Mouse (Mus musculus): ENCODE results near the gene Sugct. TPM values are rescaled to one million over a fixed set of nuclear protein-coding genes. Genes with fewer than 3 reads are reported as not detected.

Gene Sugct
- polyA plus RNA-seq, 1 experiment = 0.18 TPM

DNA sequence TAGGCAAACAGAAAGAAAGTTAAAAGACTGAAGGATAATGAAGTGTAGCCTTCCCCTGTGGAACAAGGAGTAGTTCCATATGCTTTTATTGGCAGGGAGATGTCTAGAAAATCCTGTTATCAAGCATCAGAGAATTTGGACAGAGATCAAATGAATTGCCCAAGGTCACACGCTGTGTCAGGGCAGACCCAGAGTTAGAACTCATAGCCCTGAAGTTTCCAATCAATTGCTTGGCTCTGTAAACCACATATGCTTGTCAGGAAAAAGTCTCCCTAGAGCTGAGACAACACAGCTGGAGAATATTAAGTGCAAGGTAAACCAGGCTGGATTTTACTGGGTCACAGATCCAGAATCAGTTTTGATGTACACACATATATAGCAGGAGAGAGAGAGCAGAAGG is 593.0 kb downstream of the Sugct start:
- no peak for TF ChIP-seq CTCF (IDR thresholded peaks at IDR 0.05; ENCODE audit: extremely low read depth, insufficient read depth, insufficient read length, insufficient replicate concordance)
- TF ChIP-seq POLR2A (IDR thresholded peaks at IDR 0.05; ENCODE audit: low read depth, low read length) = no peak
- H3K27me3 ChIP-seq (ENCODE audit: control insufficient read depth, insufficient read depth, low read length) = no peaks in the 10 kb centered on the region
- no peaks in the 10 kb centered on the region for H3K4me1 ChIP-seq (ENCODE audit: control insufficient read depth, insufficient read depth, insufficient read length)

DNA sequence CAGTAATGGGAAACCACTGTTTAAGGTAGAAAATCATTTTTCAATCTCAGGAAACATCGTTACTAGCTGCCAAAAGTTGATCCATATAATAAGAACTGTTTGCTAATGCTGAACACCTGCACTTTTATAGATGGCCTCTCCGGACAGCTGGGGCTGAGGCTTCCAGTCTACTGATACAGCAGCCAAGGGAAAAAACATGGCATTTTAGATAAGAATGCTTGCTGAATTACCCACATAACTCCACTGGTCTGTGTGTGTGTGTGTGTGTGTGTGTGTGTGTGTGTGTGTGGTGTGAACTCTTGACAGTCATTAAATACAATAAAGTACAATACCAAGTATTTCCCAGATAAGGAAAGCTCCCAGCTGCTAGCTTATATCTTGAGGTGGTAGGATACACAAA is 608.8 kb downstream of the Sugct start:
- TF ChIP-seq POLR2A (IDR thresholded peaks at IDR 0.05; ENCODE audit: low read depth, low read length) = no peak
- no peak for TF ChIP-seq CTCF (IDR thresholded peaks at IDR 0.05; ENCODE audit: extremely low read depth, insufficient read depth, insufficient read length, insufficient replicate concordance)
- Histone ChIP-seq H3K27ac (ENCODE audit: insufficient read depth, low read length) (no peak overlapping the region), H3K4me3 (ENCODE audit: extremely low read depth, insufficient read depth, insufficient read length) (no peak overlapping the region), H3K4me1 (ENCODE audit: control insufficient read depth, insufficient read depth, insufficient read length) (no peaks in the 10 kb centered on the region), H3K36me3 (ENCODE audit: control insufficient read depth, insufficient read depth, low read length) (no peaks in the 10 kb centered on the region), H3K27me3 (ENCODE audit: control insufficient read depth, insufficient read depth, low read length) (no peaks in the 10 kb centered on the region)
- WGBS = 66% methylated on average over 2 of the region's 2 CpGs
- DNase-seq (ENCODE audit: low read depth in 1 of 2, low spot score in 2 of 2) = no peak

More for the DNA sequence above, 593.0 kb downstream of the Sugct start:
- no peak for DNase-seq (ENCODE audit: low read depth in 1 of 2, low spot score in 2 of 2)
- no peak overlapping the region for H3K27ac ChIP-seq (ENCODE audit: insufficient read depth, low read length)
- WGBS = 81% methylated on average over 1 of the region's 1 CpGs
- no peaks in the 10 kb centered on the region for H3K36me3 ChIP-seq (ENCODE audit: control insufficient read depth, insufficient read depth, low read length)
- H3K4me3 ChIP-seq (ENCODE audit: extremely low read depth, insufficient read depth, insufficient read length) = no peak overlapping the region

DNA sequence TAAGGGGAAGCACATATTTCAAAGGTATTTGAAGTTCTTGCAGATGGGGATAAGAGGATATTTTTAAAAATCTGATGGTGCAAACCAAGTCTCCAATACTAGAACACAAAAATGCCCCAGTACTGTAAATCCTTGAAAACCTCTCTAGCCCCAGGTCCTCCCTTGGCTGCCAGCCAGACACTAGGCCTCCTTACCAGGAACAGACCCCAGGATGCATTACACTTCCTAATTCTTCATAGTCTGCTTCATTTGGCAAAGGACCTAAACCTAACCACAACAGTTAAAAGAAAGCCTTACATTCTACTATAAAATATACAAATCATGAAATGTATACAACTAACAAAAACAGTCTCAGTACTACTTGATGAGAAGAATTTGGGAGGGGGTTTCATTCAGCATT is 609.2 kb downstream of the Sugct start:
- TF ChIP-seq POLR2A (IDR thresholded peaks at IDR 0.05; ENCODE audit: low read depth, low read length) (no peak), CTCF (IDR thresholded peaks at IDR 0.05; ENCODE audit: extremely low read depth, insufficient read depth, insufficient read length, insufficient replicate concordance) (no peak)

DNA sequence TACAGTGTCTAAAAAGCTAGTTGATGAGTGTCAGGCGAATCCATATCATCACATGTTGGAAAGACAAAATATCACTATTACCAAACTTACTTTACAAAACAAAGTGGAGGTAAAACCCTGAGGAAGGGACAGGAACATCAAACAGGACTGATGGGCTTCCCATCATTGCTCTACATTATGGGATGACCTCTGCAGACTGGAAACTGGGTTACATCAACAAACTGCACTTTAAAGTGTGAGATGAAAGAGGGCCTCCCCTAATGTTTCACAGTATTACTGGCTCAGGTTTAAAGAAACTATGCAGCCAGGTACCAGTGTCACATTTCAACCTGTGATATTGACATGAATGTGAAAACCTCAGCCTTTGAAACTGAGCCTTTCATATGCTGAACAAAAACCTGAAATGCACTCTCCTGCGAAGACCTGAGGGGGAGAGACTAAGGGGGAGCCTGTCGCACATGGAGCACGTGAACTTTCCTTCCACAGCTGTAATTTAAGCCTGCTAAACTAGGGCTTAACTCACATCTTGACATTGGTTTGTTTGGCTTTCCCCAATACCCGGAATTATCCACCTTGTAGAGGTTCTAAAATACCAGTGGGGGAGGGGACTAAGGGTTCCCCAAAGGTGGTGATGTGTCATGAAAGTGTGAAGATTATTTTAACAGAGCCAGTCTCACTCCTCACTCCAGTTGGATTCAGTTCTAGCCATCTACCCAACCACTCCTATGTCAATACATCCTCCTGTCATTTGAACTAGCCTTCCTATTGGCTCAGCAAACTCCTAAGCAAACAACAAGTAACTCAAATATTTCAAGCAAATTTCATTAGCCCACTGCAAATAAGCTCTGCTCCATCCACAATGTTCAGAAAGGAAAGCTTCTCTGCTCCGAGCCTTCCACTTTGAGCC is 610.2 kb downstream of the Sugct start:
- H3K4me3 ChIP-seq (ENCODE audit: extremely low read depth, insufficient read depth, insufficient read length) = no peak overlapping the region
- H3K36me3 ChIP-seq (ENCODE audit: control insufficient read depth, insufficient read depth, low read length) = no peaks in the 10 kb centered on the region
- WGBS = 72% methylated on average over 6 of the region's 6 CpGs
- TF ChIP-seq POLR2A (IDR thresholded peaks at IDR 0.05; ENCODE audit: low read depth, low read length) = no peak
- no peak for TF ChIP-seq CTCF (IDR thresholded peaks at IDR 0.05; ENCODE audit: extremely low read depth, insufficient read depth, insufficient read length, insufficient replicate concordance)
- H3K4me1 ChIP-seq (ENCODE audit: control insufficient read depth, insufficient read depth, insufficient read length) = no peaks in the 10 kb centered on the region
- no peak for DNase-seq (ENCODE audit: low read depth in 1 of 2, low spot score in 2 of 2)
- H3K27ac ChIP-seq (ENCODE audit: insufficient read depth, low read length) = no peak overlapping the region
- H3K27me3 ChIP-seq (ENCODE audit: control insufficient read depth, insufficient read depth, low read length) = no peaks in the 10 kb centered on the region

More for the DNA sequence above, 609.2 kb downstream of the Sugct start:
- H3K4me1 ChIP-seq (ENCODE audit: control insufficient read depth, insufficient read depth, insufficient read length) = no peaks in the 10 kb centered on the region
- no peak for DNase-seq (ENCODE audit: low read depth in 1 of 2, low spot score in 2 of 2)
- no peak overlapping the region for H3K4me3 ChIP-seq (ENCODE audit: extremely low read depth, insufficient read depth, insufficient read length)
- H3K27me3 ChIP-seq (ENCODE audit: control insufficient read depth, insufficient read depth, low read length) = no peaks in the 10 kb centered on the region
- no peaks in the 10 kb centered on the region for H3K36me3 ChIP-seq (ENCODE audit: control insufficient read depth, insufficient read depth, low read length)
- no peak overlapping the region for H3K27ac ChIP-seq (ENCODE audit: insufficient read depth, low read length)

DNA sequence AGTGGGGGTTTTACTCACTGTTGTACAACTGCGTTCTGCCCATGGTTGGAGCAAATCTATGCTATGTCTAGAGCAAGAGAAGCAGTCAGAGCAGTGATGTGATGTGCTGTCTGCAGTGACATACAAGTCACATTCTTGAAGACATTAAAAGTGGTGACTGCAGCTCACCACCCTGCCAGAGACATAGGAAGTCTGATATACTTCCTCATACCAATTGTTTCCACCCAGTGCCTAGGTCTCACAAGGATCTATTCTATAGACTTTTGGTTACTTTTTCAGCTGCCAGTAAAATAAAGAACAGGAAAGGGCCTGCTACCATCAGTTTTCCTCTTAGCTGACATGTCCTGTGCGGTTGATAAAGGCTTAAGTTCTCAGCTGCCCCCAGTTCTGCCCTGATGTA is 613.7 kb downstream of the Sugct start:
- H3K27ac ChIP-seq (ENCODE audit: insufficient read depth, low read length) = no peak overlapping the region
- H3K4me3 ChIP-seq (ENCODE audit: extremely low read depth, insufficient read depth, insufficient read length) = no peak overlapping the region
- TF ChIP-seq CTCF (IDR thresholded peaks at IDR 0.05; ENCODE audit: extremely low read depth, insufficient read depth, insufficient read length, insufficient replicate concordance) = no peak
- H3K36me3 ChIP-seq (ENCODE audit: control insufficient read depth, insufficient read depth, low read length) = no peaks in the 10 kb centered on the region
- no peaks in the 10 kb centered on the region for H3K27me3 ChIP-seq (ENCODE audit: control insufficient read depth, insufficient read depth, low read length)
- no peak for DNase-seq (ENCODE audit: low read depth in 1 of 2, low spot score in 2 of 2)
- no peaks in the 10 kb centered on the region for H3K4me1 ChIP-seq (ENCODE audit: control insufficient read depth, insufficient read depth, insufficient read length)
- WGBS = 55% methylated on average over 2 of the region's 2 CpGs

DNA sequence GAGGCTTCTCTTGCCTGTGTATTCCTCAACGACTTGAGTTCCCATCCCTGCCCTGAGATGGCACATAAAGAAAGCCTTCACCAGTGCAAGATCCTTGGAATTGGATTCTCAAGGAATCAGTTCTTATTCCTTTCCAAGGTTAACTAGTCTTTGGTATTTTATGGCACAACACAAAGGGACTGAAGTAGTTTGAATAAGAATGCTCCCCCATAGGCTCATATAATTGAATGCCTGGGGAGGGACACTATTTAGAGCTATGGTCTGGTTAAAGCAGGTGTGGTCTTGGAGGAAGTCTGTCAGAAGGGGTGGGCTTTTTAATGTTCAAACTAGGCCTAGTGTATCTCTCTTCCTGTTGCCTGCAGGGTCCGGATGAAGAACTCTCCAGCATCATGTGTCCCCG is 629.8 kb downstream of the Sugct start:
- WGBS = 86% methylated on average over 3 of the region's 3 CpGs
- Histone ChIP-seq H3K36me3 (ENCODE audit: control insufficient read depth, insufficient read depth, low read length) (no peaks in the 10 kb centered on the region), H3K27me3 (ENCODE audit: control insufficient read depth, insufficient read depth, low read length) (no peaks in the 10 kb centered on the region), H3K4me1 (ENCODE audit: control insufficient read depth, insufficient read depth, insufficient read length) (no peaks in the 10 kb centered on the region), H3K4me3 (ENCODE audit: extremely low read depth, insufficient read depth, insufficient read length) (no peak overlapping the region), H3K27ac (ENCODE audit: insufficient read depth, low read length) (no peak overlapping the region)
- no peak for TF ChIP-seq POLR2A (IDR thresholded peaks at IDR 0.05; ENCODE audit: low read depth, low read length)
- no peak for TF ChIP-seq CTCF (IDR thresholded peaks at IDR 0.05; ENCODE audit: extremely low read depth, insufficient read depth, insufficient read length, insufficient replicate concordance)
- no peak for DNase-seq (ENCODE audit: low read depth in 1 of 2, low spot score in 2 of 2)

DNA sequence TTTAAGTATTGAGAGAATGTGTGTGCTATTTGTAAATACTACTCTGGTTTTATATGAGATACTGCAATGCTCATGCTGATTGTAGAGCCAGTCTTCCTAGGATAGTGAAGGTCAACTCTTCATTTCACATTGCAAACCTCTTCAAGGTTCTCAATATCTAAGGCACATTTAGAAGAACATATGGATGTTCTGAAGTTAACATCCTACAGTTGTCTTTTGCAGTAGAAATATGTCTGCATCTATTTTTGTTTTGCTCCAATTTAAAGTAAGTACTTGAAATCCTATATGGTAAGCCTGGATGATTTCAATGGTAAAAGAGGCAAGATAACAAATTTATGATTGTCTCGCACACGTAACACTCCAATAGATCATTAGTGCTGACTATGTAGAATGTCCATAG is 638.7 kb downstream of the Sugct start:
- Histone ChIP-seq H3K27me3 (ENCODE audit: control insufficient read depth, insufficient read depth, low read length) (no peaks in the 10 kb centered on the region), H3K4me1 (ENCODE audit: control insufficient read depth, insufficient read depth, insufficient read length) (no peaks in the 10 kb centered on the region), H3K4me3 (ENCODE audit: extremely low read depth, insufficient read depth, insufficient read length) (no peak overlapping the region), H3K36me3 (ENCODE audit: control insufficient read depth, insufficient read depth, low read length) (no peaks in the 10 kb centered on the region), H3K27ac (ENCODE audit: insufficient read depth, low read length) (no peak overlapping the region)
- WGBS = 89% methylated on average over 2 of the region's 2 CpGs
- TF ChIP-seq POLR2A (IDR thresholded peaks at IDR 0.05; ENCODE audit: low read depth, low read length) (no peak), CTCF (IDR thresholded peaks at IDR 0.05; ENCODE audit: extremely low read depth, insufficient read depth, insufficient read length, insufficient replicate concordance) (no peak)
- no peak for DNase-seq (ENCODE audit: low read depth in 1 of 2, low spot score in 2 of 2)

Measured in spleen, adult 2 months (tissue).